ENCODE assay signal across 9 mouse cellular contexts in genomic region chr6:49212931-49213580, GRCm38 (mm10). TPM values are rescaled to one million over a fixed set of nuclear protein-coding genes. Genes with fewer than 3 reads are reported as not detected.
DNase-seq lines count a peak whose midpoint lies in the region; ATAC-seq and TF ChIP-seq lines count a peak whose summit lies in the region.
"Had no signal": no experiment of that assay in that cellular context is flagged by ENCODE, and none has a peak within 500 bp of the region (broad histone marks: within the 10 kb centered on the region; RNA-seq: fewer than 3 reads in every experiment).

No protein-coding gene starts in this region.

- no peak for ATAC-seq in lung, postnatal 0 days
- no peak for ATAC-seq in forebrain, embryonic 11.5 days (replicated peaks; ENCODE audit: low FRiP score)
- no peak for ATAC-seq in limb, embryonic 13.5 days (ENCODE audit: low FRiP score, low read depth)

- no peaks in the 10 kb centered on the region for H3K36me3 ChIP-seq in lung, postnatal 0 days (ENCODE audit: insufficient read depth, low read length)
- no peaks in the 10 kb centered on the region; the same call in 1 of the 2 replicates for H3K36me3 ChIP-seq in forebrain, embryonic 11.5 days (ENCODE audit: control insufficient read depth, insufficient read depth, low read length)
- peaks cover 13% of the 10 kb centered on the region for H3K36me3 ChIP-seq in limb, embryonic 13.5 days
- H3K36me3 ChIP-seq in small intestine, adult 2 months (ENCODE audit: control insufficient read depth, insufficient read depth, low read length): no peaks in the 10 kb centered on the region

- no peaks in the 10 kb centered on the region for H3K9me3 ChIP-seq in lung, postnatal 0 days (ENCODE audit: low read length)
- H3K9me3 ChIP-seq in forebrain, embryonic 11.5 days (ENCODE audit: control insufficient read depth, low read length): no peaks in the 10 kb centered on the region
- no peaks in the 10 kb centered on the region for H3K9me3 ChIP-seq in limb, embryonic 13.5 days

- TF ChIP-seq EP300 in lung, postnatal 0 days (IDR thresholded peaks at IDR 0.05): no peak

- peak overlapping the region; percentile 92 for H3K27ac ChIP-seq in lung, postnatal 0 days (ENCODE audit: low read length)
- H3K27ac ChIP-seq in forebrain, embryonic 11.5 days (ENCODE audit: low read depth, low read length): peak overlapping the region; percentile 99; the same call in 1 of the 2 replicates
- peak overlapping the region; percentile 99 for H3K27ac ChIP-seq in limb, embryonic 13.5 days
- H3K27ac ChIP-seq in small intestine, adult 2 months (ENCODE audit: insufficient read depth, low read depth, low read length): no peak overlapping the region

- TF ChIP-seq POLR2A in small intestine, adult 2 months (IDR thresholded peaks at IDR 0.05; ENCODE audit: low read depth, low read length): no peak

- peak overlapping the region; percentile 84 for H3K4me3 ChIP-seq in lung, postnatal 0 days (ENCODE audit: low read depth, low read length)
- peak overlapping the region; percentile 96 for H3K4me3 ChIP-seq in forebrain, embryonic 11.5 days (ENCODE audit: low read depth, low read length)
- peak overlapping the region; percentile 94 for H3K4me3 ChIP-seq in limb, embryonic 13.5 days
- H3K4me3 ChIP-seq in small intestine, adult 2 months (ENCODE audit: low read depth, low read length): peak overlapping the region; percentile 66

- H3K27me3 ChIP-seq in lung, postnatal 0 days (replicated peaks; ENCODE audit: insufficient read depth, low read length): no peaks in the 10 kb centered on the region
- no peaks in the 10 kb centered on the region for H3K27me3 ChIP-seq in forebrain, embryonic 11.5 days (ENCODE audit: control insufficient read depth, insufficient read depth, low read length)
- no peaks in the 10 kb centered on the region for H3K27me3 ChIP-seq in limb, embryonic 13.5 days
- H3K27me3 ChIP-seq in small intestine, adult 2 months (ENCODE audit: control insufficient read depth, insufficient read depth, low read length): peaks cover 42% of the 10 kb centered on the region

- DNase-seq in lung, postnatal 0 days (ENCODE audit: low spot score): peak; percentile 73
- no peak for DNase-seq in lung, postnatal 25 days (ENCODE audit: low spot score)
- peak; percentile 53 for DNase-seq in forebrain, embryonic 11.5 days (ENCODE audit: low spot score)
- no peak for DNase-seq in ovary, postnatal 10 days (ENCODE audit: low spot score)
- no peak for DNase-seq in Muller cell, postnatal 12 days (ENCODE audit: inconsistent ontology term)
- DNase-seq in cerebellum, postnatal 4 days (ENCODE audit: low spot score in 2 of 2): no peak
- DNase-seq: kidney, adult 2 months had no signal

- peaks cover 12% of the 10 kb centered on the region; the same call in 1 of the 2 replicates for H3K4me1 ChIP-seq in lung, postnatal 0 days (ENCODE audit: insufficient read depth, low read depth, low read length)
- H3K4me1 ChIP-seq in forebrain, embryonic 11.5 days (replicated peaks; ENCODE audit: control insufficient read depth, insufficient read depth, low read length): peaks cover 16% of the 10 kb centered on the region
- peaks cover 51% of the 10 kb centered on the region for H3K4me1 ChIP-seq in limb, embryonic 13.5 days
- peaks cover 20% of the 10 kb centered on the region for H3K4me1 ChIP-seq in small intestine, adult 2 months (ENCODE audit: control insufficient read depth, insufficient read depth, insufficient read length, low read length)

- 8% methylated on average over 20 of the region's 20 CpGs for WGBS in lung, postnatal 0 days
- WGBS in forebrain, embryonic 11.5 days: 3% methylated on average over 20 of the region's 20 CpGs
- WGBS in limb, embryonic 13.5 days: 2% methylated on average over 20 of the region's 20 CpGs
- 18% methylated on average over 20 of the region's 20 CpGs for WGBS in small intestine, adult 2 months

- H3K9ac ChIP-seq in lung, postnatal 0 days (replicated peaks; ENCODE audit: low read depth): peak overlapping the region; percentile 80
- peak overlapping the region; percentile 94 for H3K9ac ChIP-seq in forebrain, embryonic 11.5 days (ENCODE audit: low read length)
- H3K9ac ChIP-seq in limb, embryonic 13.5 days: peak overlapping the region; percentile 97

- peak overlapping the region; percentile 86 for H3K4me2 ChIP-seq in lung, postnatal 0 days (replicated peaks; ENCODE audit: low read depth, low read length)
- H3K4me2 ChIP-seq in forebrain, embryonic 11.5 days (ENCODE audit: low read depth, low read length, severe bottlenecking): peak overlapping the region; percentile 96
- peak overlapping the region; percentile 94 for H3K4me2 ChIP-seq in limb, embryonic 13.5 days (replicated peaks)

- no peak for TF ChIP-seq CTCF in lung, postnatal 0 days (IDR thresholded peaks at IDR 0.05)
- no peak for TF ChIP-seq CTCF in small intestine, adult 2 months (IDR thresholded peaks at IDR 0.05; ENCODE audit: extremely low read depth, insufficient read length, insufficient replicate concordance, low read depth, low read length)

RNA-seq across cellular contexts. Expression of gene Igf2bp3, which starts 1.7 kb away (rescaled TPM):
- polyA plus RNA-seq in lung, postnatal 0 days (2015; fragmentation: Nextera tagmentation; extraction: Ambion mirVana): 20.8 and 23.7 TPM in 2 replicates
- 121 and 132 TPM in 2 replicates for polyA plus RNA-seq in forebrain, embryonic 11.5 days (2014; fragmentation: Nextera tagmentation; extraction: Ambion mirVana)
- polyA plus RNA-seq in limb, embryonic 13.5 days (2015; fragmentation: Nextera tagmentation; extraction: Ambion mirVana): 79.9 and 81.4 TPM in 2 replicates
- polyA plus RNA-seq in small intestine, adult 2 months (2012; rRNA removed): 0.06 and 0.09 TPM in 2 replicates

RNA-seq across cellular contexts. Expression of gene Tra2a, which starts 50.8 kb away (rescaled TPM):
- polyA plus RNA-seq in lung, postnatal 0 days (2015; fragmentation: Nextera tagmentation; extraction: Ambion mirVana): 45.3 and 72.6 TPM in 2 replicates
- 64.4 and 68.5 TPM in 2 replicates for polyA plus RNA-seq in forebrain, embryonic 11.5 days (2014; fragmentation: Nextera tagmentation; extraction: Ambion mirVana)
- polyA plus RNA-seq in limb, embryonic 13.5 days (2015; fragmentation: Nextera tagmentation; extraction: Ambion mirVana): 131 and 132 TPM in 2 replicates
- 9.6 and 15.8 TPM in 2 replicates for polyA plus RNA-seq in small intestine, adult 2 months (2012; rRNA removed)

Comparison
In these comparisons a context has a peak if more than half of its experiments do, and no peak if none do; other contexts are left out.
1. DNase-seq: peak in lung, postnatal 0 days (single experiment) and forebrain, embryonic 11.5 days (single experiment); none in lung, postnatal 25 days (single experiment), ovary, postnatal 10 days (single experiment), Muller cell, postnatal 12 days (single experiment) and cerebellum, postnatal 4 days (0 of 2).
2. RNA of gene Igf2bp3, which starts 1.7 kb away (polyA plus RNA-seq): 121 to 132 TPM in forebrain, embryonic 11.5 days, 79.9 to 81.4 TPM in limb, embryonic 13.5 days and 20.8 to 23.7 TPM in lung, postnatal 0 days; 0.06 to 0.09 TPM in small intestine, adult 2 months; every median in the first group is over 10 times any median in the second.
3. Peak in every context shown above with its lines, with median percentiles within 50 percentile points of each other: H3K4me2 ChIP-seq, H3K4me3 ChIP-seq and H3K9ac ChIP-seq.